Mouse (Mus musculus) ES-Bruce4 (cell line): ENCODE measurements around the gene Ldlrad3.

Source experiments
- EP300 ChIP-seq: IDR thresholded peaks from 2 replicates; pipeline ENCODE4 v1.6.1; 2011; ENCODE audit warnings: low read depth, low read length; ENCODE audit not compliant: insufficient read depth
- POLR2A ChIP-seq: IDR thresholded peaks from one replicate; pipeline ENCODE4 v1.8.1; 2011; ENCODE audit warnings: low read length; ENCODE audit not compliant: insufficient read depth

- TF ChIP-seq EP300 = no peak
- TF ChIP-seq POLR2A = no peak
Observed at GRCm38 (mm10) chr2:102195494-102195893, 9.3 kb upstream of the Ldlrad3 start.
